Mouse (Mus musculus) ovary, postnatal 10 days (tissue): Measurements from ENCODE around the gene Twf2.
"Not testable (repeated sequence)": the region's sequence is repeated elsewhere in the genome, so short reads cannot be mapped to it uniquely, and the experiment has no call there.

Experiments used
- DNase-seq: peaks from one replicate; pipeline ENCODE4 v3.0.0; 2022; ENCODE audit warnings: low spot score

Gene Twf2

DNA sequence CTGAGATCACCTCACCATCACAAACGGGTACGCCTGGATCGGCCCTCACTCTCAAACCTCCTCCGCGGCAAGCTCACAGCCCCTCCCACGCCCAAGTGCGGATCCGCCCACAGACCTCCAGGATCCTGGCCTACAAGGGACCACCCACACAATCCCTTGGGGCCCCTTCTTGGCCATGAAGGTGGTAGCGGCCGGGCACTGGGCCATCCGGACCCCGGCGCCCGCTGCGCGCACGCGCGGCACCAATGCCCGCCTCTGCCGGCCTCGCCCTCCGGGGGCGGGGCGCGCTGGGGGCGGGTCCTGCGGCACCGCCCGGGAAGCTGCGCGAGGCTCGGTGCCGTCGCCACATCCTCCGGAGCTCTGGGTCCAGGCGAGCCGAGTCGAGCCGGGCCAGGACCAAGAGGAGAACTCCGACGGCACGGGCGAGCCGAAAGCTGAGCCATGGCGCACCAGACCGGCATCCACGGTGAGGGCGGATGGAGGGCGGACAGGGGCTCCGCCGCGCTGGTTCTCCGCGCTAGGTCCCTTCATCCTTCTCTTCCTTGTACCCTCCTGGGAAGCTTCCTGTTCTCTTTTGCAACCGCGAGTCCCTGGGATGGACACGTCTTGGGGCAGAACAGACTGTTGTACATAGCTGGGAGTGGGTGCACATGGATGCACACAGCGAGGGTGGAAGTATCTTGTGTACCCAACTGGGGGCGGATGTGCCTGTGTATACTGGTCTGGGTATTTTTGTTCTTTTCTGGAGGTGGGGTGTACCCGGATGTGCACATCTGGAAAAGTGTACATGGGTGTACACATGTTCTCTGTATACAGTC, at the start of gene Twf2:
TSS of gene Twf2 (plus strand) at position 290 of the 818 bp plus-strand sequence.
- peak; percentile 94 for DNase-seq

DNA sequence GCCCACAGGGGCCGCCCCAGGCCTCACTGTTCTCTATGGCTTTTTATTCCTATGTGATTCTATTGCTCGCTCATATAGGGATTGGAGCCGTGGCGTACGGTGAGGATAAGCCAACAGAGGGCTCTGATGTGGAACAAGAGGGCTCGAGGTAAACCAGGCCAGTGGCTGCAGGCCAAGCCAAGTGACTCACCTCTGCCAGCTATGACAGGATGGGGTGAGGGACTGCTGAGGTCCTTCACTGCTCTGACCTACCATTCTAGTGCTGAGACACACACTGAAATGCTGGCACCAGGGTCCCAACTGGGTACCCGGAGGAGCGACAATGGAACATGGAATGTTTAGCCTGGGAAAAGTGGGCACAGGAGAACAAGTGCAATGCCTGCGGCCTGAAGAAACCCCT, 48.8 kb upstream of the Twf2 start:
- no peak for DNase-seq

DNA sequence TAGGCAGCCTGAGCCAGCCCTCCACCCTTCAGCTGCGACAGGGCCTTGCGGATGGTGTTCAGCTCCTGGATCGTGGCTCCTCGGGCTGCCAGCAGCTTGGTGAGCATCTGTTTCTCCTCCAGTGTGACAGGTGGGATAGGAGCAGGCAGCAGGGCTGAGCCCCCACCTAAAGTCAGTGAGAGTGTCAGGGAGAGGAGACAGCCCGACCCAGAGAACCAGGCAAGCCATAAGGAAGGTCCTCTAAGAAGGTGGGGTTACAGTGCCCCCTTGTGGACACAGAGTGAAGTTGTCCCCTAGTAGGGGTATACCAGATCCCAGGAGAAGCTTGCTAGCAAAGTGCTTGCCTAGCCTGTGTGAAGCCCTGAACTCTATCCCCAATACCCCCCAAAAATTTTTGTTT, 46.5 kb upstream of the Twf2 start:
- DNase-seq: no peak

DNA sequence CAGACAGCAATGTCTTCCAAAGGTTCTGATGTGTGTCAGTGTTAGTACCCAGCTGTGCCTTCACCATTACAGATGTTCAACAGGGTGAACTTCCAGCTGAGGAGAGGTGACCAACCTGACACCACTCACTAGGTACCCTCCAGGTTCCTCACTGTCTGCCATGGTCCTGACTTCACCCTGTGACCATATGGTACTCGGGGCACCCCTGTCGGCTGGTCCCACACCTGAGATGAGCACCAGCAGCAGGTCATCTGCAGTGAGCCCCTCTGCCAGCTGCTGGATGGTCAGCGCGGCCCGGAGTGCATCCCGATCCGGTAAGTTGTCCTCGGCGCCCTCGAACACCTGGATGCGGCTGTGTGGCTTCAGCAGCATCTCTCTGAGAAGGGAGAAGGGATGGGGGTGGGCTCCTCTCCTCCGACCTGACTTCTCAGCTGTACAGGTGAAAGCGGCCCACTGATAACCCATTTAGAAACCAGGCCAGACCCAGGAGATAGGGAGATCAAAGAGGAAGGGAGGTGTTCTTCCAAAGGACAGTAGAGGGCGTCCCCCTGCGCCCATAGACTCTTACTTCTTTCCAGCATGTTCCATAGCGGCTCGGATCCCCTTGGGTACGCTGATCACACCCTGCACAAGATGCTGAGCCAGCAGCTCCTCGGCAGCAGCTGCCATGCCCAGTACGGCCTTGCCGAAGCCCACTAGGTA, 45.8 kb upstream of the Twf2 start:
- DNase-seq: no peak

DNA sequence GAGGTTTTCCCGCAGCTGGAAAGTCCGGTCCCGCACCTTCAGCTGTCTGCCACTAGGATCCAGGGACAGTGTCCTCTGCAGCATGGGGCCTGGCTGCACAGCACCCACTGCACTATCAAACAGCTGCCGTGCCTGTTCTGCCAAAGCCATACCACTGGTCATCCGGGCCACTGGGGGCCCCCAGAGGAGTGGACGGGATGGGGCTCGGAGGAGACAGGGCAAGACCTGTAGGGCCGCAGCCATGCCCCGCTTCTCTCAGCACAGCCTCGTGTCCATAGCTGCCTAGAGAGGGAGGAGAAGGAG, 45.3 kb upstream of the Twf2 start:
- DNase-seq: no peak

DNA sequence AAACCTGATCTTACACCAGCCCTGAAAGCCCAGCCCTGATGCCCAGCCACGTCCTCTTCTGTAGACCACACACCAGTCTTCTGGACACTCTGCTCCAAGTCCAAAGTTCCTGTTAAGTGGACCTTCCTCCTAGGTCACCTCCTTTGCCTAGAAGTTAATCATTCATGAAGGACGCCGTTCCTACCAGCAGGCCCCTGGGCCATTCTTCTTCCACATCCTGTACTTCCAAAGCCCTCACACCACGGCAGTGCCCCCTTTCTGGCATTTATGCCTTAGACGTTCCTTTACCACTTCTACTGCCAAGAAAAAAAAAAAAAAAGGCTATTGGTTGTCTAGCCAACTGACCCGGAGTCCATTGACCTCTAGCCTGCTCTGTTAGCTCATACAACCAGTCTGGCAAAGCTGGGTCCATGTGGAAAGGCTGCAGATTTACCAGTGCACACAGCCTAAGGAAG, 44.8 kb upstream of the Twf2 start, which contains the start of gene Glyctk:
TSS of gene Glyctk (minus strand) at position 102 of the 455 bp plus-strand sequence.
- DNase-seq: no peak

DNA sequence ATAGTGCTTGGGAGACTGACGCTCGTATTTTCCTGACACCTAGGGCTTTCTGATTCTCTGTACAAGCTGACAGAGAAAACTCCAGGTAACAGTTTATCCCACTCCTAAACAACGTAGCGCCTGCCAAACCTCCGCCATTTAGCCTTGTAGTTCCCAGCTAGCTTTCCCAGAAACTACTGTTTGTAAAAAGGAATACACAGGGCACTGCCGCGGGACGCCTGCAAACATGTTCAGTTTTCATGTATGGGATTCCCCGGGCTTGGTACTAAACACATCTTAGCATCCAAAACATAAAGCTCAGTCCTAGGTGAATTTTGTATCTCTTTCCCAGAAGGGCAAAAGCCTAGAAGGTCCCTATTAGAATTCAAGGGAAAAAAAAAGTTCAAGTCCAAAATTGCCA, 43.7 kb upstream of the Twf2 start:
- DNase-seq: no peak

DNA sequence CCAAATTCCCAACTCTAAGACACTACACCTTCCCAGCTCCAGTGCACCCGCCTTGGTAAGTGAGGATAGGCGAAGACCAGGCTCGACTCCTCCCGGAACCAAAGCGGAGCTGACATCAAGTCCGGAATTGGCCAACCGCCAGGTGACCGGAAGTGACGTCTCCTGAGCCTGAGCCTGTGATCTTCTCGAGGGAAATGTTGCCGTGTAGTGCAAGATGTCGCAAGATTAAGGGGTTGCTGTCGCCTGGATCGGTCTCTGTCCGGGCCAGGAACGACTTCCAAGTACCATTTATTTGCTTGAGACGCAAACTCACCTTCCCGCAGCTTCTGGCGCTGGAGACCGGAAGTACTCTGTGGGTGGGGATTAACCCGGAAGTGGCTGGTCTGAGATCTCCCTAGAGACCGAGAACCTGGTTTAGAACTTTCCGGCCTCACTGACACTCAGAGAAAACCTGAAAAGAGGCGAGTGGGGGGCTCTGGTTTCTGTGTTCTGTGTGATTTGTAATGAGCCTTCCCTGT, 43.1 kb upstream of the Twf2 start:
- peak; percentile 99 for DNase-seq

DNA sequence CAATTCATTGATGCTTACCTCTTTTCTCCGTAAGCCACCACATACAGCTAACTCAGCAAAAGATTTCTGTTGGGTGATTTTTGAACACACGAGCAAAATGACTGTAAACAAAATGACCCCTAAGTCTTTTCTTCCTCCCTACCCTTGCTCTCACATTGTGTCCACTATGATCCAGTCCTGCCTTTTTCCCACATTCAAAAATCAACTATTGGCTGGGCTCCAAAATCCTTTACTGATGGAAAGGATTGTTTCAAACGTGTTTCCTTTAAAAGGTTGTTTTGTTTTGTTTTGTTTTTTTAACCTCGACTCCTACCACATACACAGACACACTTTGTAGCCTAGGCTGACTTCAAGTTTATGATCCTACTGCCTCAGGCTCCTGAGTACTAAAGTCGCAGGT, 42.5 kb upstream of the Twf2 start:
- DNase-seq: no peak

DNA sequence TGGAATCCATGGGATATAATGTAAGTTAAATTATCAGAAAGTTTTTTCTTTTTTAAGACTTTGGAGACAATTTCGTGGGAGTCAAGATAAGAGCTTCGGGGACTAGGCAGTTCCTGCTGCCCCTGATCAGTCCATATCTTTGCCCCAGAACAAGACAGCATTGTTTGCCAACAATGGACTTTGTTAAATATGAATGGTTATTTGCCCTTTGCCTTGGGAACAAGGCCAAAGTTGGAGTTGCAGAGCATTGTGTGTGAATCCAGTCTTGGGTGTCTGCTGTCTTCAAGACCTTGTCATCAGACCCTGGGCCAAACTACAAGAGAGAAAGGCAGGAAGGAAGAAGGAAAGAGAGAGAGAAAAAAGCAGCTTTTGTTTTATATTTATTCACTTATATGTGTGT, 36.2 kb upstream of the Twf2 start:
- DNase-seq: no peak

DNA sequence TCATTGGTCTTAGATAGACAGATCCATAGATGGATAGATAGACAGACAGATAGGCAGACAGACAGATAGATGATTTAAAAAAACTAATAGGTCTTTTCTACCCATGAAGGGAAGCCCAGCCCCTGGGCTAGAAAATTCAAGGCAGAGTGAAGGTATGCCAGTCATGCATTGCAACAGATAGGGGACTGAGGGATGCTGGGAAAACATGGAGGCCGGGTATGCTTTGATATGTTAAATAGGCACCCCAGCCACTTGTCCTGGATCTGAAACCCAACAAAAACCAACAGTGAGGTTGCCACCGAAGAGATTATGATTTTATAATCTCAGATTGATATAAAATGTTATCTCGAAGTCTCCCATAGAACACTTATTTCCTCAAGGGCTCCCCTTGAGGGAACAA, 35.7 kb upstream of the Twf2 start:
- no peak for DNase-seq

DNA sequence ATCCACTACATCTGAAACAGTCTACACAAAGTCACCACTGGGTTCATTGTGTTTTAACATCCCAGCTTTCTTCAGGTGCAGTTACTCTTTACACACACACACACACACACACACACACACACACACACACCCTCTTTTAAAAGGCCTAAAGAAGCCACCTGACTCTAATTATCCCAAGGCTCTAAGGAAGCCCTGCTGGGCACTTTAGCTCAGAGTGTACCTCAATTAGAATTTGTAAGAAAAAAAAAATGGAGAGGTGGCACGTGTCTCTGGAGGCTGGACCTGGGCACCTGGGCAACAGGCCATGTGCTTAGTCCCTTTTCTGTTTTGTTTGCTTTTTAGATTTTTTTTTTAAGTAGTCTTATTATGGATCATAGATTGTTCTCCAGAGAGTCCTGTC, 35.2 kb upstream of the Twf2 start:
- DNase-seq: no peak

DNA sequence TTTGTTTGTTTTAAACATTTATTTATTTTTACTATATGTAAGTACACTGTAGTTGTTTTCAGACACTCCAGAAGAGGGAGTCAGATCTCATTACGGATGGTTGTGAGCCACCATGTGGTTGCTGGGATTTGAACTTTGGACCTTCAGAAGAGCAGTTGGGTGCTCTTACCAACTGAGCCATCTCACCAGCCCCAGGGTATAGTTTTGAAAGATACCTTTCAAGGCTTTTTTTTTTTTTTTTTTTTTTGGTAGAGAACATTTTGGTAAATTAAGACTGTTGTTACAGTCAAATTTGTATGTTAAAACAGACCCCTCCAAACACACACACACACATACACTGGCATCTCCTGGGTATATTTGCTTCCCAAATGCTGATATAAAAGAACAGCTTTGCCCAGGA, 33.9 kb upstream of the Twf2 start:
- DNase-seq: not testable (repeated sequence)

DNA sequence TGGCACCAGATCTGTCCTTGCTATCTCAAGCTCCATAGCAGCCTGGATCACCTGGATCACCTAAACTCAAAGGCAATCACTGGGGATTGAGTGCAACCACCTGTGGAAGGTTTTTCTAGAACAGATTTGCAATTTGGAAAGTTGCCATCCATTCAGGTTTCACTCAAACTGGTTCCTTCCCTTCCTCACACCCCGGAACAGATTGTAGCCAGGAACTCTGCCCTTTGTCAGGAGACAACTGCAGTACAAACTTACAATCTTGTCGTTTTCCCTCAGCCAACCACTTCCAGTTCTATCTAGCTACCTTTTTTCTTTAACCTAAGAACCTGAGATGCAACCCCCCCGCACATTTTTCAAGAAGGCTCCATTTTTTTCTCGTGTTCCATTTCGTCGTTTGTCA, 33.0 kb upstream of the Twf2 start:
- no peak for DNase-seq

DNA sequence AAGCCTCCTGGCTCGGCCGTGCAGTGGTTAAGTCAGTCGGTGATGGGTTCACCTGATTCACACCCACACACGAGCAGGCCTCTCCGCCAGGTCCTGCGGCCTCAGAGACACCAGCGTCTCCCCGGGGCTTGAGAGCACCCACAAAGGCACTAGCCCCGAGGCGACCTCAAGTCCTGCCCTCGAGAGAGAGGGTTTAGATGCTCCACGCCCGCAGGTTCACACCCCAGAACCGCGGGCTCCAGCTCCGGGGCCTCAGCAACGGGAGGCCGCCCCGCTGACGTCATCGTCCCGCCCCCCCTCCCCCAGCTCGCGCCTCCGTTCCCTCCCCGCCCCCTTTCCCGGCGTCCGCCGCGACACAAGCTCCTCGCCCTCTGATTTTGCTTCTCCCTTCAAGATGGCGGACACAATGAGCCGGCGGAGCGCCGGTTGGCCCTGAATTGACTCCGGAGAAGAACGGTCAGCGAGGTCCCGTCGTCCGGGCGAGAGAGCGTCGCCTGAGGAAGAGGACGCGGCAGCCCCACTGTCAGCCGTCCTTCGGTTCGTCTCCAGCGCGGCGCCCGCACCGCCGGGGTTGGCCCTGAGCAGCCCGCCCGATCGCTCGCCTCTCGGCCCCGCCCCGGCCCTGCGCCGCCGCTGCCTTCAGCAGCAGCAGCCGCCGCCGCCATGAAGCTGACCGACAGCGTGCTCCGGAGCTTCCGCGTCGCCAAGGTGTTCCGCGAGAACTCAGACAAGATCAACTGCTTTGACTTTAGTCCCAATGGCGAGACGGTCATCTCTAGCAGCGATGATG, 32.2 kb upstream of the Twf2 start, which contains the start of gene Wdr82:
TSS of gene Wdr82 (plus strand) at position 373 of the 790 bp plus-strand sequence.
- peak; percentile 74 for DNase-seq

DNA sequence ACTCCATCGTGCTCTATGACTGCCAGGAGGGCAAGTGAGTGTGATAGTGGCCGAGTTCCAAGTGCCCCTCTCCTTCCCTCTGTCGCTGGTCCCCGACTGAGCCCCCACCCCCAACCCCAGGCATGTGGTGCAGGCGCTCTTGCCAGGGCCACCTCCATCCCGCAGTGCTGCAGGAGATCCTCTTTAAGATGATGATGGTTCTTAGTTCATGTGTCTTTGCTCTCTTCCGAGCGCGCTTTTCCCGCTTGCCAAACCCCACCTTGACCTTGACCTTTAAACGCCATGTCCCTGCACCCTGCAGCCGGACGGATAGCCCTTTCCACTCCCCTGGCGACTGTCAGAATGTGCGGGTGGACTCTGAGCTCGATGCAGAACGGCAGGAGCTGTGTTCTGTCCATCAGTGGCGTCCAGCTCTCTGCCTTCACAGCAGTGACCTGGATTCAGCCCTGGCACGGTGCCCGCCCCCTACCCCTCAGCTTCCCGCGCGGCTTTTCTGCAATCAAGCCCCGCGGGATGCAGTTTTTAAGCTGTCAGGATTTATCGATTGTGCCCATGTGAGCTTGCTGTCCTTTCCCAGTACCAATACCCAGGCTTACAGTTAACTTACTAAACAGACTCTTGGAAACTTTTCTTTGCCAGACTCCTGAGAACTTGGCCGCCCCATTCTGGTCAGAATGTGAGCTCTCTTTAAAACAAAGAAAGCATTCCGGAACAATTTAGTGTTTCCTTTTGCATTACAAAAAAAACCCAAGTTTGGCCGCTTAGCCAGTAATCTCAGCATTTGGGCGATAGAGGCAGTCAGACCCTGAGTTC, 31.4 kb upstream of the Twf2 start:
- DNase-seq: peak; percentile 63

DNA sequence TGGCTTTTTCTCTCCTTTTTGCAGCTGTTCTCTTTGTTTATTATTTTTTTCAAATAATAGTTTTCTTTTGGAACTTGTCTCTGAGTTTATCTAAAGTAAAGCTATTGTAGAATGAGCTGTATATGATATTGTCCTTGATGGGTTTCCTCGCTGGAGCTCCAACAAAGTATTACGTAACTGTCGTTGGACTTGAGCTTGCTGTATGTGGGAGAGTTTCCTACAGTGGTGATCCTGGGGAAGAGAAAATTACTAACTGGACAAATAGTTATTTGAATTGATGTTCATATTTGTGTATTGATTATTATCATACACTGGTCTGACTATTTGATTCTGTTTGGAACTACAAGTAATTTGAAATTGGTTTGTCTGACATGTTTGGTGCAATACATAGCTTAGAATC, 30.4 kb upstream of the Twf2 start:
- DNase-seq: no peak

DNA sequence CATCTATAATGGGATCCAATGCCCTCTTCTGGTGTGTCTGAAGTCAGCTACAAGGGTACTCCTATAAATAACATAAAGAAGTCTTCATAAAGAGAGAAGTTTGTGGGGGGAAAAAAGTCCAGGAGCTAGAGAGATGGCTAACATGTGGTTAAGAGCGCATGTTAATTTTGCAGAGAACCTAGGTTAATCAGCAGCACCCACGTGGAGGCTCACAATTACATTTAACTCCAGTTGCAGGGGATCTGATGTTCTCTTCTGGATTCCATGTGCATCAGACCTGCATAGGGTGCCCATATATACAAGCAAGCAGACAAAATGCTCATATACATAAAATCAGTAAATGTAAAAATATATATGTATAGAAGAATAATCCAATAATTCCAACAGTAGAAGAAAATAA, 29.5 kb upstream of the Twf2 start:
- no peak for DNase-seq

DNA sequence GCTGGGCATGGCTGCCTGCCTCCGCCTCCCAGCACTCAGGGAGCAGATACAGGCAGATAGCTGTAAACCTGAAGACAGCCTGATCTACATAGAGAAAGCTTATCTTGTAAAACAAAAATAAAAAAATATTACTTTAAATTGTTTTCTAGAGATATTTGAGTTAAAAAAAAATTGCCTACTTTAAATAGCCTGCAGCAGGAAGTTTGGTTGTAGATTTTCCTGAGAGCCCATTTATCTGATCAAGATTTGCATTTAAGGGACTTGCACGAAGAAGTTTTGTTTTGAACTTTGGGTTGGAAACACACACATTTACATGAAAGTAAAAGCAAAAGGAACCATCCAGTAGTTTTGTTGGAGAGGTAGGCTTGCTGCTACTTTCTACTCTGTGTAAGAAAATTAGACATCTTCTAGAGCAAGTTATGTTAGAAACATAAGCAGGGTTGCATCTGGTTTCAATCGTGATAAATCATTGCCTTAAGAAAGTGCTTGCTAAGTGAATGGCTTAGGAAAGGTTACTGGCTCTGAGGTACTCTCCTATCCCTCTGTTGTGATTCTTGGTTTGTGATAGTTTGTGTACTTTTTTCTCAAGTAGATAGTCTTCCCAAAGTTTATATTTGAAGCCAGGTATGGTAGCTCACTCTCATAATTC, 27.2 kb upstream of the Twf2 start:
- no peak for DNase-seq

DNA sequence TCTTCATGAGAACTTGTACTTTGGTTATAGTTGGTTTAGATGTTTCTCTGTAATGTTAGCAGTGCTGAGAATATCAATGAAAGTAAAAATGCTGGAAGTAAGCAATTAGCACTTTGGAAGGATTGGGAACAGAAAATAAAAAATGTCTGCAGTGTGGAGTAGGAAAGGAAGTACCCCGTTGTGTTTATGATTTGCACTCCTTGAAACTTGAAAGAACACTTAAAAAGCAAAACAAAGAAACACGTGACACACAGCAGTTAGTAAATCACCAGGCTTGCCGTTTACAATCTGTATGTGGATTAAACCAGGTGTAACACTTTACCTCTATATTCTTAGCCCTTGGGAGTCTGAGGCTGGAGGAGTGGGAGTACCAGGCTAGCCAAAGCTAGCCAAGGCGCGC, 26.1 kb upstream of the Twf2 start:
- DNase-seq: no peak

DNA sequence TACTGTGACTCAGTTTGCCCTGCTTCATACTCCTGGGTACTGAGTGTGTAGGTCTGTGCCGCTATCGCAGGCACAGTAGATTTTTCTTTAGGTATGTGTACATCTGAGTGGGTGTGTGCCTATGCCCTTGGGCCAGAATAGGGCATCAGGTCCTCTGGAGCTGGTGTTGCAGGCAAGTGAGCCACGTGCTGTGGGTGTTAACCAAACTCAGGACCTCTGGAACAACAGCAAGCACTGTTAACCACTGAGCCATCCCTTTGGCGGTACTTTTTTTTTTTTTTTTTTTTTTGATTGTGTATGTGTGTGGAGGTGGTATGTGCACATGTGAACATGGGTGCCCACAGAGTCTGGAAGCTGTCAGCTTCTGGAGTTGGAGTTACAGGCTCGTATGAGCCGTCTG, 25.1 kb upstream of the Twf2 start:
- DNase-seq: no peak
